Mouse (Mus musculus): ENCODE data around the gene Fat1. TPM values are rescaled to one million over a fixed set of nuclear protein-coding genes. Genes with fewer than 3 reads are reported as not detected.
A peak's percentile ranks its signal among the peaks of the same experiment; 100 is the strongest.
"Not testable (repeated sequence)": the region's sequence is repeated elsewhere in the genome, so short reads cannot be mapped to it uniquely, and the experiment has no call there.

Fat1 gene
- polyA plus RNA-seq, 1 experiment from 2014 or later: 31.5 TPM

- Histone ChIP-seq H3K27me3 (no peaks in the 10 kb centered on the region), H3K4me3 (no peak overlapping the region), H3K27ac (no peak overlapping the region), H3K4me1 (no peaks in the 10 kb centered on the region), H3K9me3 (0 out of 2 replicates have a peak, but pooled peaks cover 4% of the 10 kb centered on the region), H3K36me3 (peaks cover 73% of the 10 kb centered on the region), H3K9ac (no peak overlapping the region), H3K4me2 (replicated peaks) (no peak overlapping the region)
- WGBS: 94% methylated on average over 9 of the region's 9 CpGs
- ATAC-seq (ENCODE audit: low FRiP score, low read depth): no peak
Measured at GRCm38 (mm10) chr8:45052618-45053017, 117.4 kb downstream of the Fat1 start.

GRCm38 (mm10) chr8:45055500-45055899 is 120.3 kb downstream of the Fat1 start:
- H3K27ac ChIP-seq: no peak overlapping the region
- no peak overlapping the region for H3K4me3 ChIP-seq
- H3K9me3 ChIP-seq: 0 out of 2 replicates have a peak, but pooled peaks cover 4% of the 10 kb centered on the region
- H3K36me3 ChIP-seq: peaks cover 54% of the 10 kb centered on the region
- no peak overlapping the region for H3K4me2 ChIP-seq (replicated peaks)
- no peak for ATAC-seq (ENCODE audit: low FRiP score, low read depth)
- no peaks in the 10 kb centered on the region for H3K27me3 ChIP-seq
- no peak overlapping the region for H3K9ac ChIP-seq
- 94% methylated on average over 3 of the region's 3 CpGs for WGBS
- H3K4me1 ChIP-seq: no peaks in the 10 kb centered on the region

GRCm38 (mm10) chr8:45056810-45057209 is 121.6 kb downstream of the Fat1 start:
- 32% methylated on average over 3 of the region's 3 CpGs for WGBS

GRCm38 (mm10) chr8:45060083-45060482 is 124.8 kb downstream of the Fat1 start:
- WGBS: 83% methylated on average over 2 of the region's 2 CpGs
- Histone ChIP-seq H3K9me3 (0 out of 2 replicates have a peak, but pooled peaks cover 4% of the 10 kb centered on the region), H3K36me3 (peaks cover 9% of the 10 kb centered on the region; the same call in 1 of the 2 replicates), H3K9ac (no peak overlapping the region), H3K4me2 (replicated peaks) (no peak overlapping the region), H3K27me3 (no peaks in the 10 kb centered on the region), H3K4me3 (no peak overlapping the region), H3K27ac (no peak overlapping the region), H3K4me1 (no peaks in the 10 kb centered on the region)
- ATAC-seq (ENCODE audit: low FRiP score, low read depth): no peak

More at GRCm38 (mm10) chr8:45056810-45057209, 121.6 kb downstream of the Fat1 start:
- H3K27me3 ChIP-seq: no peaks in the 10 kb centered on the region
- H3K4me1 ChIP-seq: no peaks in the 10 kb centered on the region
- peaks cover 41% of the 10 kb centered on the region for H3K36me3 ChIP-seq
- H3K27ac ChIP-seq: no peak overlapping the region
- H3K4me3 ChIP-seq: no peak overlapping the region
- ATAC-seq (ENCODE audit: low FRiP score, low read depth): no peak
- H3K9me3 ChIP-seq: 0 out of 2 replicates have a peak, but pooled peaks cover 4% of the 10 kb centered on the region
- H3K4me2 ChIP-seq (replicated peaks): no peak overlapping the region
- H3K9ac ChIP-seq: no peak overlapping the region

GRCm38 (mm10) chr8:45062311-45062710 is 127.1 kb downstream of the Fat1 start:
- H3K4me3 ChIP-seq: no peak overlapping the region
- H3K9ac ChIP-seq: no peak overlapping the region
- no peak overlapping the region for H3K27ac ChIP-seq
- H3K4me2 ChIP-seq (replicated peaks): no peak overlapping the region
- 88% methylated on average over 11 of the region's 11 CpGs for WGBS
- H3K36me3 ChIP-seq: 0 out of 2 replicates have a peak, but pooled peaks cover 4% of the 10 kb centered on the region
- no peak for ATAC-seq (ENCODE audit: low FRiP score, low read depth)
- no peaks in the 10 kb centered on the region for H3K4me1 ChIP-seq
- H3K9me3 ChIP-seq: no peaks in the 10 kb centered on the region
- H3K27me3 ChIP-seq: no peaks in the 10 kb centered on the region

GRCm38 (mm10) chr8:45062982-45063924 is 128.0 kb downstream of the Fat1 start:
- Histone ChIP-seq H3K27ac (no peak overlapping the region), H3K4me1 (no peaks in the 10 kb centered on the region), H3K9ac (no peak overlapping the region), H3K9me3 (no peaks in the 10 kb centered on the region), H3K4me3 (no peak overlapping the region), H3K4me2 (replicated peaks) (no peak overlapping the region), H3K27me3 (0 out of 2 replicates have a peak, but pooled peaks cover 2% of the 10 kb centered on the region), H3K36me3 (0 out of 2 replicates have a peak, but pooled peaks cover 3% of the 10 kb centered on the region)
- no peak for ATAC-seq (ENCODE audit: low FRiP score, low read depth)
- WGBS: 79% methylated on average over 25 of the region's 25 CpGs

- ATAC-seq (ENCODE audit: low FRiP score, low read depth): 0 out of 2 replicates have a peak, but pooled peaks have one; percentile 22
- 63% methylated on average over 8 of the region's 8 CpGs for WGBS
- no peak overlapping the region for H3K9ac ChIP-seq
- H3K36me3 ChIP-seq: no peaks in the 10 kb centered on the region
- no peak overlapping the region for H3K4me2 ChIP-seq (replicated peaks)
- 0 out of 2 replicates have a peak, but pooled peaks cover 5% of the 10 kb centered on the region for H3K4me1 ChIP-seq
- peaks cover 7% of the 10 kb centered on the region for H3K27me3 ChIP-seq
- H3K9me3 ChIP-seq: no peaks in the 10 kb centered on the region
- H3K27ac ChIP-seq: no peak overlapping the region
- H3K4me3 ChIP-seq: no peak overlapping the region
Measured at GRCm38 (mm10) chr8:45064197-45064869, 129.1 kb downstream of the Fat1 start.

GRCm38 (mm10) chr8:45065391-45065790 is 130.1 kb downstream of the Fat1 start:
- H3K36me3 ChIP-seq; H3K9me3 ChIP-seq; H3K4me1 ChIP-seq; H3K27ac ChIP-seq; H3K27me3 ChIP-seq; ATAC-seq (ENCODE audit: low FRiP score, low read depth); H3K4me2 ChIP-seq (replicated peaks); H3K9ac ChIP-seq; H3K4me3 ChIP-seq: not testable (repeated sequence)
- WGBS: 100% methylated on average over 1 of the region's 1 CpGs

GRCm38 (mm10) chr8:45068759-45069386 is 133.6 kb downstream of the Fat1 start, which contains the start of gene Mtnr1a:
Gene Mtnr1a, plus strand, starts transcription at chr8:45069137.
- no peaks in the 10 kb centered on the region for H3K36me3 ChIP-seq
- H3K9me3 ChIP-seq: no peaks in the 10 kb centered on the region
- peak within 1 kb of the TSS; percentile 33 for H3K4me3 ChIP-seq
- H3K27me3 ChIP-seq: peaks cover 8% of the 10 kb centered on the region
- WGBS: 8% methylated on average over 29 of the region's 29 CpGs
- peak; percentile 83 for ATAC-seq (ENCODE audit: low FRiP score, low read depth)
- H3K9ac ChIP-seq: 0 out of 2 replicates have a peak within 1 kb of the TSS, but pooled peaks have one; percentile 31
- H3K4me1 ChIP-seq: 0 out of 2 replicates have a peak, but pooled peaks cover 5% of the 10 kb centered on the region
- peak within 1 kb of the TSS; percentile 68 for H3K4me2 ChIP-seq (replicated peaks)
- H3K27ac ChIP-seq: no peak within 1 kb of the TSS

GRCm38 (mm10) chr8:45070949-45071348 is 135.7 kb downstream of the Fat1 start:
- Histone ChIP-seq H3K4me3 (no peak overlapping the region), H3K4me1 (0 out of 2 replicates have a peak, but pooled peaks cover 5% of the 10 kb centered on the region), H3K4me2 (replicated peaks) (no peak overlapping the region), H3K36me3 (no peaks in the 10 kb centered on the region), H3K9me3 (no peaks in the 10 kb centered on the region), H3K9ac (no peak overlapping the region), H3K27ac (no peak overlapping the region), H3K27me3 (peaks cover 8% of the 10 kb centered on the region)
- ATAC-seq (ENCODE audit: low FRiP score, low read depth): no peak
- WGBS: 91% methylated on average over 8 of the region's 8 CpGs

- H3K27me3 ChIP-seq: no peaks in the 10 kb centered on the region
- no peaks in the 10 kb centered on the region for H3K36me3 ChIP-seq
- no peak for ATAC-seq (ENCODE audit: low FRiP score, low read depth)
- no peaks in the 10 kb centered on the region for H3K9me3 ChIP-seq
- no peak overlapping the region for H3K9ac ChIP-seq
- WGBS: 79% methylated on average over 3 of the region's 3 CpGs
- no peak overlapping the region for H3K27ac ChIP-seq
- H3K4me3 ChIP-seq: no peak overlapping the region
- H3K4me2 ChIP-seq (replicated peaks): no peak overlapping the region
- no peaks in the 10 kb centered on the region for H3K4me1 ChIP-seq
Measured at GRCm38 (mm10) chr8:45080850-45081249, 145.6 kb downstream of the Fat1 start.
